In genomic region chr2:178771435-178771834, GRCm38 (mm10) we compare ENCODE assay signal across 20 mouse cellular contexts.
DNase-seq lines count a peak whose midpoint lies in the region; ATAC-seq lines count a peak whose summit lies in the region.
"Had no signal": no experiment of that assay in that cellular context is flagged by ENCODE, and none has a peak within 500 bp of the region (broad histone marks: within the 10 kb centered on the region; RNA-seq: fewer than 3 reads in every experiment).

No protein-coding gene starts in this region.

- H3K36me3 ChIP-seq in hindbrain, embryonic 13.5 days = no peaks in the 10 kb centered on the region
- no peaks in the 10 kb centered on the region for H3K36me3 ChIP-seq in hindbrain, embryonic 12.5 days
- H3K36me3 ChIP-seq in neural tube, embryonic 13.5 days = no peaks in the 10 kb centered on the region
- H3K36me3 ChIP-seq in hindbrain, embryonic 16.5 days (ENCODE audit: control insufficient read depth, insufficient read depth, low read length) = no peaks in the 10 kb centered on the region
- H3K36me3 ChIP-seq in intestine, embryonic 15.5 days = no peaks in the 10 kb centered on the region
- H3K36me3 ChIP-seq: embryonic facial prominence, embryonic 13.5 days; forebrain, embryonic 10.5 days; limb, embryonic 13.5 days; liver, embryonic 15.5 days; neural tube, embryonic 12.5 days had no signal

- peaks cover 9% of the 10 kb centered on the region; the same call in 1 of the 2 replicates for H3K4me1 ChIP-seq in hindbrain, embryonic 13.5 days (replicated peaks)
- peaks cover 5% of the 10 kb centered on the region; the same call in 1 of the 2 replicates for H3K4me1 ChIP-seq in hindbrain, embryonic 12.5 days
- peaks cover 11% of the 10 kb centered on the region; the same call in 1 of the 2 replicates for H3K4me1 ChIP-seq in neural tube, embryonic 13.5 days (replicated peaks)
- H3K4me1 ChIP-seq in hindbrain, embryonic 16.5 days (ENCODE audit: control insufficient read depth, insufficient read depth, low read depth, low read length) = no peaks in the 10 kb centered on the region
- no peaks in the 10 kb centered on the region for H3K4me1 ChIP-seq in intestine, embryonic 15.5 days (replicated peaks)
- H3K4me1 ChIP-seq: embryonic facial prominence, embryonic 13.5 days; forebrain, embryonic 10.5 days; liver, embryonic 15.5 days; neural tube, embryonic 12.5 days had no signal

- peak; percentile 59; the same call in 1 of the 2 replicates for ATAC-seq in hindbrain, embryonic 13.5 days (ENCODE audit: low FRiP score)
- ATAC-seq in hindbrain, embryonic 12.5 days (ENCODE audit: low FRiP score) = no peak
- ATAC-seq in neural tube, embryonic 13.5 days (ENCODE audit: low read depth) = peak; percentile 80
- ATAC-seq in hindbrain, embryonic 16.5 days = peak; percentile 89
- no peak for ATAC-seq in intestine, embryonic 15.5 days
- ATAC-seq: activated CD4-positive, CD25-positive, alpha-beta regulatory T cell, adult 4 months; intestine, embryonic 16.5 days; midbrain, embryonic 16.5 days had no signal

- no peak overlapping the region for H3K4me3 ChIP-seq in hindbrain, embryonic 13.5 days
- no peak overlapping the region for H3K4me3 ChIP-seq in hindbrain, embryonic 12.5 days
- no peak overlapping the region for H3K4me3 ChIP-seq in neural tube, embryonic 13.5 days
- H3K4me3 ChIP-seq in hindbrain, embryonic 16.5 days (ENCODE audit: low read length) = no peak overlapping the region
- no peak overlapping the region for H3K4me3 ChIP-seq in intestine, embryonic 15.5 days (replicated peaks)
- H3K4me3 ChIP-seq: embryonic facial prominence, embryonic 13.5 days; forebrain, embryonic 10.5 days; left cerebral cortex, adult 2 months; limb, embryonic 13.5 days; liver, embryonic 15.5 days; neural tube, embryonic 12.5 days had no signal

- H3K4me2 ChIP-seq in hindbrain, embryonic 13.5 days = no peak overlapping the region
- no peak overlapping the region for H3K4me2 ChIP-seq in hindbrain, embryonic 12.5 days (replicated peaks)
- H3K4me2 ChIP-seq in neural tube, embryonic 13.5 days = no peak overlapping the region
- H3K4me2 ChIP-seq in hindbrain, embryonic 16.5 days (ENCODE audit: low read length) = no peak overlapping the region
- H3K4me2 ChIP-seq in intestine, embryonic 15.5 days (replicated peaks) = no peak overlapping the region
- H3K4me2 ChIP-seq: embryonic facial prominence, embryonic 13.5 days; limb, embryonic 13.5 days; liver, embryonic 15.5 days; neural tube, embryonic 12.5 days had no signal

- H3K9ac ChIP-seq in hindbrain, embryonic 13.5 days = no peak overlapping the region
- H3K9ac ChIP-seq in hindbrain, embryonic 12.5 days = no peak overlapping the region
- H3K9ac ChIP-seq in neural tube, embryonic 13.5 days = no peak overlapping the region
- no peak overlapping the region for H3K9ac ChIP-seq in hindbrain, embryonic 16.5 days (ENCODE audit: low read depth, low read length)
- H3K9ac ChIP-seq in intestine, embryonic 15.5 days = no peak overlapping the region
- H3K9ac ChIP-seq: embryonic facial prominence, embryonic 13.5 days; limb, embryonic 13.5 days; liver, embryonic 15.5 days; neural tube, embryonic 12.5 days had no signal

- no peaks in the 10 kb centered on the region for H3K9me3 ChIP-seq in hindbrain, embryonic 13.5 days
- no peaks in the 10 kb centered on the region for H3K9me3 ChIP-seq in hindbrain, embryonic 12.5 days (replicated peaks)
- H3K9me3 ChIP-seq in neural tube, embryonic 13.5 days = no peaks in the 10 kb centered on the region
- no peaks in the 10 kb centered on the region for H3K9me3 ChIP-seq in hindbrain, embryonic 16.5 days (ENCODE audit: control insufficient read depth, low read length)
- no peaks in the 10 kb centered on the region for H3K9me3 ChIP-seq in intestine, embryonic 15.5 days
- H3K9me3 ChIP-seq: embryonic facial prominence, embryonic 13.5 days; forebrain, embryonic 10.5 days; limb, embryonic 13.5 days; liver, embryonic 15.5 days; neural tube, embryonic 12.5 days had no signal

- no peaks in the 10 kb centered on the region for H3K27me3 ChIP-seq in hindbrain, embryonic 13.5 days
- no peaks in the 10 kb centered on the region for H3K27me3 ChIP-seq in hindbrain, embryonic 12.5 days
- no peaks in the 10 kb centered on the region for H3K27me3 ChIP-seq in neural tube, embryonic 13.5 days
- no peaks in the 10 kb centered on the region for H3K27me3 ChIP-seq in hindbrain, embryonic 16.5 days (replicated peaks; ENCODE audit: control insufficient read depth, insufficient read depth, low read length)
- H3K27me3 ChIP-seq in intestine, embryonic 15.5 days (replicated peaks) = no peaks in the 10 kb centered on the region; the same call in 1 of the 2 replicates
- H3K27me3 ChIP-seq: embryonic facial prominence, embryonic 13.5 days; limb, embryonic 13.5 days; liver, embryonic 15.5 days; neural tube, embryonic 12.5 days had no signal

- 18% methylated on average over 1 of the region's 1 CpGs for WGBS in hindbrain, embryonic 13.5 days
- WGBS in hindbrain, embryonic 12.5 days = 31% methylated on average over 1 of the region's 1 CpGs
- WGBS in neural tube, embryonic 13.5 days = 22% methylated on average over 1 of the region's 1 CpGs
- 14% methylated on average over 1 of the region's 1 CpGs for WGBS in hindbrain, embryonic 16.5 days
- WGBS in intestine, embryonic 15.5 days = 30% methylated on average over 1 of the region's 1 CpGs

- DNase-seq in cerebellum, postnatal 10 days = peak; percentile 86 to 93
- no peak for DNase-seq in cerebellum, adult 9-11 months
- no peak for DNase-seq in neural tube, embryonic 10.5 days (ENCODE audit: extremely low spot score, low spot score)
- DNase-seq: heart, postnatal 10 days had no signal

- H3K27ac ChIP-seq in hindbrain, embryonic 13.5 days = no peak overlapping the region
- no peak overlapping the region for H3K27ac ChIP-seq in hindbrain, embryonic 12.5 days
- no peak overlapping the region for H3K27ac ChIP-seq in neural tube, embryonic 13.5 days (replicated peaks)
- no peak overlapping the region for H3K27ac ChIP-seq in hindbrain, embryonic 16.5 days (ENCODE audit: low read depth, low read length)
- no peak overlapping the region for H3K27ac ChIP-seq in intestine, embryonic 15.5 days
- H3K27ac ChIP-seq: embryonic facial prominence, embryonic 13.5 days; forebrain, embryonic 10.5 days; kidney, postnatal 0 days; left cerebral cortex, adult 2 months; limb, embryonic 13.5 days; liver, embryonic 15.5 days; neural tube, embryonic 12.5 days; stomach, postnatal 0 days had no signal

Comparison
In these comparisons a context has a peak if more than half of its experiments do, and no peak if none do; other contexts are left out.
1. DNase-seq: peak in cerebellum, postnatal 10 days (2 of 2); none in cerebellum, adult 9-11 months (single experiment) and neural tube, embryonic 10.5 days (single experiment).
2. ATAC-seq: peak in hindbrain, embryonic 13.5 days (single experiment), neural tube, embryonic 13.5 days (single experiment) and hindbrain, embryonic 16.5 days (single experiment); none in hindbrain, embryonic 12.5 days (single experiment) and intestine, embryonic 15.5 days (single experiment).